Mouse (Mus musculus): Measurements from ENCODE around the gene Entr1.

GRCm38 (mm10) chr2:26354401-26354800 is 34.7 kb downstream of the Entr1 start:
- TF ChIP-seq POLR2A (IDR thresholded peaks at IDR 0.05; ENCODE audit: insufficient read length, low read depth) (no peak), MYOD1 (IDR thresholded peaks at IDR 0.05; ENCODE audit: control insufficient read depth in 1 of 3, insufficient read length in 2 of 3, low read depth in 2 of 3) (no peak)
